Mouse (Mus musculus): ENCODE measurements around the gene Agap1. TPM values are rescaled to one million over a fixed set of nuclear protein-coding genes. Genes with fewer than 3 reads are reported as not detected.

Gene Agap1
- polyA plus RNA-seq, 1 experiment from 2014 or later = 10.8 TPM

GRCm38 (mm10) chr1:89593219-89593618 lies 138.6 kb downstream of the Agap1 start:
- H3K4me1 ChIP-seq (ENCODE audit: control insufficient read depth, insufficient read depth, low read length) = peaks cover 8% of the 10 kb centered on the region
- ATAC-seq (replicated peaks; ENCODE audit: insufficient number of reproducible peaks, low FRiP score, low TSS enrichment) = no peak
- 0 out of 2 replicates have a peak, but pooled peaks cover 2% of the 10 kb centered on the region for H3K9me3 ChIP-seq (replicated peaks; ENCODE audit: control insufficient read depth, low read length)
- H3K4me3 ChIP-seq (ENCODE audit: low read depth, low read length) = no peak overlapping the region
- peaks cover 2% of the 10 kb centered on the region; the same call in 1 of the 2 replicates for H3K36me3 ChIP-seq (ENCODE audit: control insufficient read depth, insufficient read depth, low read length)
- H3K9ac ChIP-seq (ENCODE audit: low read depth, low read length) = no peak overlapping the region
- no peaks in the 10 kb centered on the region for H3K27me3 ChIP-seq (ENCODE audit: control insufficient read depth, insufficient read depth, low read length)
- H3K27ac ChIP-seq (ENCODE audit: low read depth, low read length) = no peak overlapping the region
- WGBS (ENCODE audit: insufficient replicate concordance) = 59% methylated on average over 4 of the region's 4 CpGs
- no peak overlapping the region for H3K4me2 ChIP-seq

- Histone ChIP-seq H3K4me1 (ENCODE audit: control insufficient read depth, insufficient read depth, low read length) (peaks cover 17% of the 10 kb centered on the region), H3K27me3 (ENCODE audit: control insufficient read depth, insufficient read depth, low read length) (no peaks in the 10 kb centered on the region), H3K27ac (ENCODE audit: low read depth, low read length) (no peak overlapping the region), H3K4me2 (no peak overlapping the region), H3K9ac (ENCODE audit: low read depth, low read length) (no peak overlapping the region), H3K4me3 (ENCODE audit: low read depth, low read length) (no peak overlapping the region), H3K36me3 (ENCODE audit: control insufficient read depth, insufficient read depth, low read length) (peaks cover 2% of the 10 kb centered on the region; the same call in 1 of the 2 replicates), H3K9me3 (replicated peaks; ENCODE audit: control insufficient read depth, low read length) (0 out of 2 replicates have a peak, but pooled peaks cover 2% of the 10 kb centered on the region)
- 84% methylated on average over 8 of the region's 8 CpGs for WGBS (ENCODE audit: insufficient replicate concordance)
- ATAC-seq (replicated peaks; ENCODE audit: insufficient number of reproducible peaks, low FRiP score, low TSS enrichment) = no peak
Observed at GRCm38 (mm10) chr1:89594999-89595398, 140.4 kb downstream of the Agap1 start.

GRCm38 (mm10) chr1:89595421-89595820 lies 140.8 kb downstream of the Agap1 start:
- 83% methylated on average over 7 of the region's 7 CpGs for WGBS (ENCODE audit: insufficient replicate concordance)
- Histone ChIP-seq H3K36me3 (ENCODE audit: control insufficient read depth, insufficient read depth, low read length) (peaks cover 2% of the 10 kb centered on the region; the same call in 1 of the 2 replicates), H3K4me2 (no peak overlapping the region), H3K4me1 (ENCODE audit: control insufficient read depth, insufficient read depth, low read length) (peaks cover 21% of the 10 kb centered on the region), H3K27me3 (ENCODE audit: control insufficient read depth, insufficient read depth, low read length) (no peaks in the 10 kb centered on the region), H3K9me3 (replicated peaks; ENCODE audit: control insufficient read depth, low read length) (0 out of 2 replicates have a peak, but pooled peaks cover 2% of the 10 kb centered on the region), H3K27ac (ENCODE audit: low read depth, low read length) (no peak overlapping the region), H3K9ac (ENCODE audit: low read depth, low read length) (no peak overlapping the region), H3K4me3 (ENCODE audit: low read depth, low read length) (no peak overlapping the region)
- ATAC-seq (replicated peaks; ENCODE audit: insufficient number of reproducible peaks, low FRiP score, low TSS enrichment) = no peak

- H3K4me3 ChIP-seq (ENCODE audit: low read depth, low read length) = no peak overlapping the region
- no peak for ATAC-seq (replicated peaks; ENCODE audit: insufficient number of reproducible peaks, low FRiP score, low TSS enrichment)
- WGBS (ENCODE audit: insufficient replicate concordance) = 82% methylated on average over 2 of the region's 2 CpGs
- H3K9me3 ChIP-seq (replicated peaks; ENCODE audit: control insufficient read depth, low read length) = 0 out of 2 replicates have a peak, but pooled peaks cover 2% of the 10 kb centered on the region
- peaks cover 2% of the 10 kb centered on the region; the same call in 1 of the 2 replicates for H3K36me3 ChIP-seq (ENCODE audit: control insufficient read depth, insufficient read depth, low read length)
- H3K27ac ChIP-seq (ENCODE audit: low read depth, low read length) = no peak overlapping the region
- H3K27me3 ChIP-seq (ENCODE audit: control insufficient read depth, insufficient read depth, low read length) = no peaks in the 10 kb centered on the region
- no peak overlapping the region for H3K9ac ChIP-seq (ENCODE audit: low read depth, low read length)
- H3K4me2 ChIP-seq = no peak overlapping the region
- H3K4me1 ChIP-seq (ENCODE audit: control insufficient read depth, insufficient read depth, low read length) = peaks cover 29% of the 10 kb centered on the region
Observed at GRCm38 (mm10) chr1:89596223-89596622, 141.6 kb downstream of the Agap1 start.

GRCm38 (mm10) chr1:89598906-89599305 lies 144.3 kb downstream of the Agap1 start:
- Histone ChIP-seq H3K4me3 (ENCODE audit: low read depth, low read length) (no peak overlapping the region), H3K27me3 (ENCODE audit: control insufficient read depth, insufficient read depth, low read length) (no peaks in the 10 kb centered on the region), H3K36me3 (ENCODE audit: control insufficient read depth, insufficient read depth, low read length) (no peaks in the 10 kb centered on the region), H3K4me1 (ENCODE audit: control insufficient read depth, insufficient read depth, low read length) (peaks cover 49% of the 10 kb centered on the region), H3K9me3 (replicated peaks; ENCODE audit: control insufficient read depth, low read length) (no peaks in the 10 kb centered on the region), H3K9ac (ENCODE audit: low read depth, low read length) (no peak overlapping the region), H3K4me2 (no peak overlapping the region), H3K27ac (ENCODE audit: low read depth, low read length) (no peak overlapping the region)
- no peak for ATAC-seq (replicated peaks; ENCODE audit: insufficient number of reproducible peaks, low FRiP score, low TSS enrichment)
- WGBS (ENCODE audit: insufficient replicate concordance) = 88% methylated on average over 5 of the region's 5 CpGs

GRCm38 (mm10) chr1:89599983-89600741 lies 145.6 kb downstream of the Agap1 start:
- Histone ChIP-seq H3K9me3 (replicated peaks; ENCODE audit: control insufficient read depth, low read length) (no peaks in the 10 kb centered on the region), H3K4me1 (ENCODE audit: control insufficient read depth, insufficient read depth, low read length) (peaks cover 45% of the 10 kb centered on the region), H3K4me2 (no peak overlapping the region; the same call in 1 of the 2 replicates), H3K27me3 (ENCODE audit: control insufficient read depth, insufficient read depth, low read length) (no peaks in the 10 kb centered on the region), H3K4me3 (ENCODE audit: low read depth, low read length) (no peak overlapping the region), H3K36me3 (ENCODE audit: control insufficient read depth, insufficient read depth, low read length) (no peaks in the 10 kb centered on the region), H3K9ac (ENCODE audit: low read depth, low read length) (no peak overlapping the region), H3K27ac (ENCODE audit: low read depth, low read length) (0 out of 2 replicates have a peak overlapping the region, but pooled peaks have one; percentile 57)
- no peak for ATAC-seq (replicated peaks; ENCODE audit: insufficient number of reproducible peaks, low FRiP score, low TSS enrichment)
- WGBS (ENCODE audit: insufficient replicate concordance) = 68% methylated on average over 11 of the region's 11 CpGs

- no peaks in the 10 kb centered on the region for H3K36me3 ChIP-seq (ENCODE audit: control insufficient read depth, insufficient read depth, low read length)
- H3K4me2 ChIP-seq = no peak overlapping the region; the same call in 1 of the 2 replicates
- no peak overlapping the region for H3K9ac ChIP-seq (ENCODE audit: low read depth, low read length)
- WGBS (ENCODE audit: insufficient replicate concordance) = 67% methylated on average over 7 of the region's 7 CpGs
- 0 out of 2 replicates have a peak overlapping the region, but pooled peaks have one; percentile 15 for H3K27ac ChIP-seq (ENCODE audit: low read depth, low read length)
- H3K4me1 ChIP-seq (ENCODE audit: control insufficient read depth, insufficient read depth, low read length) = peaks cover 45% of the 10 kb centered on the region
- no peak for ATAC-seq (replicated peaks; ENCODE audit: insufficient number of reproducible peaks, low FRiP score, low TSS enrichment)
- no peak overlapping the region for H3K4me3 ChIP-seq (ENCODE audit: low read depth, low read length)
- H3K27me3 ChIP-seq (ENCODE audit: control insufficient read depth, insufficient read depth, low read length) = no peaks in the 10 kb centered on the region
- no peaks in the 10 kb centered on the region for H3K9me3 ChIP-seq (replicated peaks; ENCODE audit: control insufficient read depth, low read length)
Observed at GRCm38 (mm10) chr1:89601349-89601748, 146.7 kb downstream of the Agap1 start.

GRCm38 (mm10) chr1:89602879-89603278 lies 148.3 kb downstream of the Agap1 start:
- ATAC-seq (replicated peaks; ENCODE audit: insufficient number of reproducible peaks, low FRiP score, low TSS enrichment) = no peak
- H3K4me1 ChIP-seq (ENCODE audit: control insufficient read depth, insufficient read depth, low read length) = peaks cover 43% of the 10 kb centered on the region
- H3K4me3 ChIP-seq (ENCODE audit: low read depth, low read length) = no peak overlapping the region
- H3K4me2 ChIP-seq = no peak overlapping the region
- 38% methylated on average over 7 of the region's 7 CpGs for whole genome bisulfite sequencing (ENCODE audit: insufficient replicate concordance)
- no peaks in the 10 kb centered on the region for H3K9me3 ChIP-seq (replicated peaks; ENCODE audit: control insufficient read depth, low read length)
- no peaks in the 10 kb centered on the region for H3K36me3 ChIP-seq (ENCODE audit: control insufficient read depth, insufficient read depth, low read length)
- H3K9ac ChIP-seq (ENCODE audit: low read depth, low read length) = peak overlapping the region; percentile 6; the same call in 1 of the 2 replicates
- H3K27me3 ChIP-seq (ENCODE audit: control insufficient read depth, insufficient read depth, low read length) = no peaks in the 10 kb centered on the region
- H3K27ac ChIP-seq (ENCODE audit: low read depth, low read length) = no peak overlapping the region

All from heart, embryonic 11.5 days (tissue).